Mouse (Mus musculus) liver, embryonic 15.5 days (tissue): ENCODE measurements around the gene Proser2. TPM values are rescaled to one million over a fixed set of nuclear protein-coding genes. Genes with fewer than 3 reads are reported as not detected.
A peak's percentile ranks its signal among the peaks of the same experiment; 100 is the strongest.

Experiments used
- ATAC-seq: fragments of 200-750 bp; cut with Nextera tagmentation; 2 replicates; pipeline ENCODE4 v1.8.0; 2017; ENCODE audit warnings: moderate number of reproducible peaks, mild to moderate bottlenecking, moderate library complexity; ENCODE audit not compliant: insufficient read depth
- H3K27ac ChIP-seq: fragments of 300-500 bp; sonication (generic); replicated peaks from 2 replicates; pipeline ENCODE4 v1.5.1; 2015; ENCODE audit warnings: mild to moderate bottlenecking, inconsistent platforms
- H3K27me3 ChIP-seq: fragments of 300-500 bp; sonication (generic); 2 replicates; pipeline ENCODE4 v1.6.1; 2015; ENCODE audit warnings: mild to moderate bottlenecking, inconsistent platforms
- H3K36me3 ChIP-seq: fragments of 300-500 bp; sonication (generic); replicated peaks from 2 replicates; pipeline ENCODE4 v1.6.1; 2015; ENCODE audit warnings: moderate library complexity, mild to moderate bottlenecking, inconsistent platforms
- H3K4me1 ChIP-seq: fragments of 300-500 bp; sonication (generic); replicated peaks from 2 replicates; pipeline ENCODE4 v1.6.1; 2015; ENCODE audit warnings: inconsistent platforms
- H3K4me2 ChIP-seq: fragments of 300-500 bp; sonication (generic); 2 replicates; pipeline ENCODE4 v1.6.1; 2015; ENCODE audit warnings: moderate library complexity, mild to moderate bottlenecking, inconsistent platforms
- H3K4me3 ChIP-seq: fragments of 300-500 bp; sonication (generic); replicated peaks from 2 replicates; pipeline ENCODE4 v1.5.1; 2015; ENCODE audit warnings: mild to moderate bottlenecking, inconsistent platforms
- H3K9ac ChIP-seq: fragments of 300-500 bp; sonication (generic); 2 replicates; pipeline ENCODE4 v1.6.1; 2015; ENCODE audit warnings: moderate library complexity, mild to moderate bottlenecking, inconsistent platforms
- H3K9me3 ChIP-seq: fragments of 300-500 bp; sonication (generic); replicated peaks from 2 replicates; pipeline ENCODE4 v1.6.1; 2016; ENCODE audit warnings: inconsistent platforms
- WGBS: fragments of 180-500 bp; shearing (Covaris S2); methylation state at CpG from one replicate; pipeline ENCODE4 v1.1.7; 2015; ENCODE audit warnings: mixed read lengths; ENCODE audit not compliant: insufficient replicate concordance; 5-methylcytosine and 5-hydroxymethylcytosine counted together
- polyA plus RNA-seq: library from polyadenylated mRNA; unstranded; fragments of >200 nt; fragmentation: Nextera tagmentation; extraction: Ambion mirVana; gene quantifications from 2 replicates; pipeline ENCODE4 v1.2.1, GENCODE M21; 2015

Proser2 gene
- polyA plus RNA-seq, 1 experiment from 2014 or later: 6.4 TPM

DNA sequence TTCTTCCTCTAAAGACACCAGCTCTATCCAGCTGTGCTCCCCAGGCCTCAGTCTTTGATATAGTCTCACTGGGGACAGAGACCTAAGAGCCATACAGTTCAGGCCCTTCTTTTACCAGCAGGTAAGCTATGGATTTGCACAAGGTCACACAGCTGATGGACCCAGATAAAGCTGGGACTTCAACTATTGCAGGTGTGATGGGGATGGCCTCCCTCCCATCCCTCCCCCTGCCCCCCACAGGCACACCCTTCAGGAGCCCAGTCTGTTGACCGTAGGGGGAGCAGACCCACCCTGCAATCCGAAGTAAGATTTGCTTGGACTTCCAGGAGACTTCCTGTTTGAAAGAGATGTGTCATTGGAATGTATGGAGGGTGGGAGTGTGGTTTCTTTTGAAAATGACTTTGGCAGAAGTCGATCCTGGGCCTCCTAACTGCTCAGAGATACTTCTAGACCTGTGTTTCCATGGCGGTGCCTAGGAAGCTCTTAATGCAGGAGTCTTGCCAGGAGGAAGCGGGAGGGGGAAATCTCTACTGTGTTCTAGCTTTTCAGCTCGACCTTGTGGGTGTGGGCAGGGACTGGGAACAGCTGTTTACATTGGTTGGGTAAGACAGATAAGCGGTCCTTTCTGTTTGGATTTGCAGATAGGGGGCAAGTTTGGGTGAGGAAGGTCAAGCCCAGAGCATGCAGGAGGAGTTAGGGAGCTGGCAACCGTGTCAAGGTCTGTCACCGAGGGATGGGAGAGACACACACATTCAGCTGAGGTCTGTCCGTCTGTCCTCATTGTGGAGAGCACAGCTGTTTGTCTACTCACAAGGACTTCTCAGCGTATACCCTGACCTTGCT is 58.2 kb downstream of the Proser2 start:
- H3K36me3 ChIP-seq: no peaks in the 10 kb centered on the region
- no peak overlapping the region for H3K4me2 ChIP-seq
- H3K4me3 ChIP-seq: no peak overlapping the region
- no peak overlapping the region for H3K9ac ChIP-seq
- 0 out of 2 replicates have a peak, but pooled peaks cover 4% of the 10 kb centered on the region for H3K27me3 ChIP-seq
- no peaks in the 10 kb centered on the region for H3K9me3 ChIP-seq
- H3K27ac ChIP-seq: 0 out of 2 replicates have a peak overlapping the region, but pooled peaks have one; percentile 38
- peaks cover 26% of the 10 kb centered on the region for H3K4me1 ChIP-seq
- peak; percentile 81 for ATAC-seq
- WGBS: 23% methylated on average over 11 of the region's 11 CpGs

DNA sequence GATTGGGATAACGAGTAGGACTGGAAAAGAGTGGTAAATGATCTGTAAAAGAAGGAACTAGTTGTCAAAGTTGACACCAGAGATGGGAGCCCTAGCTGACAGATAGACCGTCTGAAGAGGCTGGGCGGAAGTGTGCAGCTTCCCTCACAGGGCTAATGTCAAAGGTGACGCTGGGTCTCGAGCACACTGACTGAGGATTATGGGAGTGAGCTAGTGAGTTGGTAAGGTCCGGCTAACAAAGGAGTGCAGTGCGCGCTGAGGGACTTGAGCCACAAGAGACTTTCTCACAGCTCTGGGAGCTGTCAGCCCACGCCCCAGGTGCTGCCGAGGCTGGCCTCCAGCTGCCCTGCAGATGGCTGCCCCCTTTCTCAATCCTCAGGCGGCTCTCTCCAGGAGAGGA is 59.1 kb downstream of the Proser2 start:
- Histone ChIP-seq H3K9ac (no peak overlapping the region), H3K27ac (no peak overlapping the region), H3K4me3 (no peak overlapping the region)

DNA sequence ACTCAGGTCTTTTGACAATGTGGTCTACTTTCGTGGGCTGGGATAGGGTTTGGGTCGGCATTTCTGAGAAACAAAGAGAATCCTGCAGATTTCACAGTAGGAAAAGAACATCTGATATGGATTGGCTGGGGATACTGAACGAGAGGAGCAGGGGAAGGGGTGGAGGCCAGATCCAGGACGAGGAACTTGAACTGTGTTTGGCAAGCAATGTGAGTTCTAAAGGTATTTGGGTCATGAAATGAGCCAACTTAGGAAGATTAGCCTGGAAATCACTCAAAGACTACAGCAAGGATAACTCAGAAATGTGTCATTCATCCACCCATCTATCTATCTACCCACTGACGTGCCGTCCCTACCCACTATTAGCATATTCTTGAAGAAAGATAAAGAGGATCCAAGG is 62.7 kb downstream of the Proser2 start:
- 0 out of 2 replicates have a peak, but pooled peaks cover 4% of the 10 kb centered on the region for H3K27me3 ChIP-seq
- peaks cover 17% of the 10 kb centered on the region for H3K4me1 ChIP-seq
- no peak for ATAC-seq
- no peak overlapping the region for H3K9ac ChIP-seq
- no peak overlapping the region for H3K4me3 ChIP-seq
- H3K27ac ChIP-seq: no peak overlapping the region
- WGBS: 55% methylated on average over 6 of the region's 6 CpGs
- H3K36me3 ChIP-seq: no peaks in the 10 kb centered on the region
- H3K9me3 ChIP-seq: no peaks in the 10 kb centered on the region
- no peak overlapping the region for H3K4me2 ChIP-seq

More for the DNA sequence above, 59.1 kb downstream of the Proser2 start:
- no peak for ATAC-seq
- Histone ChIP-seq H3K27me3 (0 out of 2 replicates have a peak, but pooled peaks cover 4% of the 10 kb centered on the region), H3K4me1 (peaks cover 26% of the 10 kb centered on the region), H3K9me3 (no peaks in the 10 kb centered on the region), H3K4me2 (no peak overlapping the region), H3K36me3 (no peaks in the 10 kb centered on the region)
- 26% methylated on average over 11 of the region's 11 CpGs for WGBS

DNA sequence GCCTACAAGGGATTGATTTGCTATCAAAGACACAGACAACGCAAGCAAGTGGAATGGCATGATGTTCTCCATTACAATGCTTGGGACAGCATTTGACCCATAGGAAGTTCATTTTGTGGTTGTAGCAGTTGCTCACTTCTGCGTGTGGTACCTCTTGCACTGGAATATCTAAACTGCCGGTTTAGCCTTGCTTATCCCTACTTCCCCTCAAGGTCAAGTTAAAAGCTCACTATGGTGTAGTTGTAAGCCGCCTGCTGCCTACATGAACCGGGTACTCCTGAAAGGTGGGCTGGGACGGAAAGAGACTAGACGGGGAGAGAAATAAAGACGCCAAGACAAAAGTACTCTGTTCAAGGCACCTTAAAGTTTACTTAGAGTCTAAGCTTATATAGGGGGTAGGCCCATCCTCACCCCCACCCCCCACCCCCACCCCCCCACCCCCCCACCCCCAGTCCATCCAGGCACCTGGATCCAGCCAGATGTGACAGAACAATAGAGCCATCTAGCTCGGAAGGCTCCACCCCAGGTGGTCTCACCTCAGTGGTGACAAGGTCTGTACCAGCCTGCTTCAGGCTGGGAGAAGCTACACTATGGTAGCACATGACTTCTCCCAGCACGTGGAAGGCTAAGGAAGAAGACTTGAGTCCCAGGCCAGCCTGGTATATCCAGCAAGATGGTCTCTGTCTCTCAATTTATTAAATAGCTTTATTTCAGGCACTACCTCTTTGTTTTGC is 69.8 kb downstream of the Proser2 start:
- Histone ChIP-seq H3K9ac (no peak overlapping the region), H3K27ac (no peak overlapping the region), H3K9me3 (no peaks in the 10 kb centered on the region), H3K27me3 (no peaks in the 10 kb centered on the region), H3K4me2 (no peak overlapping the region), H3K36me3 (peaks cover 18% of the 10 kb centered on the region), H3K4me1 (no peaks in the 10 kb centered on the region), H3K4me3 (no peak overlapping the region)
- WGBS: 66% methylated on average over 10 of the region's 10 CpGs
- ATAC-seq: no peak

DNA sequence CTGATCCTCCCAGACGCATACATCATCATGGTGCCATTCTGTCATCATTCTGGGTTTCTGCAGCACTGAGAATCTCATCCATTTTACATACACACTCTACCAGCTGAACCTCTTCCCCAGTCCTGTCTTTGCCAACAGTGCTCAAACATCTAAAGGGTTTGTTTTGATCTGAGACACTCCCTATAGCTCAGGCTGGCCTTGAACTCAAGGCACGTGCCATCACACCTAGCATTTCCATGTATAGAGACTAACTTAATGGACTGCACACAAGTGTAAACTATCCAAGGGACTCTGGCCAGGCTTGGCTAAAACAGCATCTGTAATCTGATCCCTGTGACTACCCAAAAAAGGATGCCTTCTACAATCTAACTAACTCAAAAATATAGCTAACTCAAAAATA is 70.7 kb downstream of the Proser2 start:
- H3K36me3 ChIP-seq: peaks cover 22% of the 10 kb centered on the region

DNA sequence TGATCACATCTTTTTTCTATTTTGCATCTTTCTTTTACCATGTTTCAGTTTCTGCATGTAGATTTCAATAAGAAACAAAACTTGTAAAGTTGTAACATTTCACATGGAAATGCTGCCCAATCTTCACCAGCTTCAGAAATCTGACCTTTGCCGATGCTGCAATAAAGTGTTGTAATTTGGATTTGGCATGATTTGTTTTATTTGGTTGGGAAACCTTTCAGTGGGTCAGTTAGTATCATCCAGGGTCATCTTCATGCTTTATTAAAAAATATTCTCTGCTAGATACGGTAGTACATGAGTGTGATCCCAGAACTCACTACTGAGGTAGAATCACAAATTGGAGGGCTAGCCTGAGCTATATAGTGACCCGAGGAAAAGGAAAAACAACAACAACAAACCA is 73.5 kb downstream of the Proser2 start:
- Histone ChIP-seq H3K9ac (no peak overlapping the region), H3K4me1 (no peaks in the 10 kb centered on the region), H3K9me3 (no peaks in the 10 kb centered on the region), H3K27ac (no peak overlapping the region), H3K4me3 (no peak overlapping the region), H3K4me2 (no peak overlapping the region), H3K27me3 (no peaks in the 10 kb centered on the region), H3K36me3 (peaks cover 42% of the 10 kb centered on the region)
- WGBS: 83% methylated on average over 3 of the region's 3 CpGs
- ATAC-seq: no peak

More for the DNA sequence above, 70.7 kb downstream of the Proser2 start:
- Histone ChIP-seq H3K9me3 (no peaks in the 10 kb centered on the region), H3K9ac (no peak overlapping the region), H3K27me3 (no peaks in the 10 kb centered on the region), H3K4me3 (no peak overlapping the region), H3K4me1 (no peaks in the 10 kb centered on the region), H3K4me2 (no peak overlapping the region), H3K27ac (no peak overlapping the region)
- 65% methylated on average over 2 of the region's 2 CpGs for WGBS
- no peak for ATAC-seq

DNA sequence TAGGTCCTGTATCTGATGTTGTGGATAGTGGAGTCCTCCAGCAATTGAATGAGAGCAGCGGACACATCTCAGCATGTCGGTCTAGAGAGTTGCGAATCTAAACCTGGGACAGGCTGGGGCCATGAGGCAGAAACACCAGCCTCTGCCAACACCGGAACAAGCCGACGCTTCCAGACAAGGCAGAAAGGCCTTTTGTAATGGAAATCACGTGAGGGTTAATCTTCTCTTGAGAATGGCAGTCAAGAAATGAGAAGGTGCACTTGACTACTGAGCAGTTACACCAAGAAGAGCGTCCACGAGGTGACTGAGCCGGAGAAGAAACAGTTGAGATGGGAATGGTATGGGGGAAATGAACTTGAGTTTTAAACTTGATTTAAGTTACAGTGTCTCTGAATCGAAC is 74.5 kb downstream of the Proser2 start:
- Histone ChIP-seq H3K4me2 (no peak overlapping the region), H3K4me1 (no peaks in the 10 kb centered on the region), H3K9me3 (no peaks in the 10 kb centered on the region), H3K36me3 (peaks cover 52% of the 10 kb centered on the region), H3K27ac (no peak overlapping the region), H3K27me3 (no peaks in the 10 kb centered on the region), H3K9ac (no peak overlapping the region), H3K4me3 (no peak overlapping the region)
- ATAC-seq: no peak
- WGBS: 89% methylated on average over 11 of the region's 11 CpGs

DNA sequence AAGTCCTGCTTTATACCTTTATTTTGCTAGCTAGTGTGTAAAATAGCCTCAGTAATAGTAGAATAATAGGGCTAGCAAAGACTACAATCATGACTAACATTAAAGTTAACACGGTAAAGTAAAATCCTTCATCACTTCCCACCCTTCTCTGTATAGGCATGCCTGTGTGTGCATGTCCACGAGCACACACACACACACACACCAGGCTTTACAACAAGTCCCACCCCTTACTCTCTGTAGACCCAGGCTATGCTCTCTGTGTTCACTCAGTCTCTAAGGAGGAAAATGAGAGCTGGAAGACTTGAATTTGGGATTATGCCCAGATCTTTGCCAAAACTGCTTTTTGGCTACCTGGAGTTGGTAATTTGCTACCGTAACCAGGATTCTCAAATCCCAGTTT is 81.0 kb downstream of the Proser2 start:
- H3K4me2 ChIP-seq: no peak overlapping the region
- peaks cover 51% of the 10 kb centered on the region for H3K36me3 ChIP-seq
- H3K4me3 ChIP-seq: no peak overlapping the region
- 0 out of 2 replicates have a peak, but pooled peaks cover 7% of the 10 kb centered on the region for H3K4me1 ChIP-seq
- no peak overlapping the region for H3K9ac ChIP-seq
- H3K27ac ChIP-seq: no peak overlapping the region
- no peak for ATAC-seq
- no peaks in the 10 kb centered on the region for H3K9me3 ChIP-seq
- H3K27me3 ChIP-seq: no peaks in the 10 kb centered on the region
- 89% methylated on average over 3 of the region's 3 CpGs for WGBS

DNA sequence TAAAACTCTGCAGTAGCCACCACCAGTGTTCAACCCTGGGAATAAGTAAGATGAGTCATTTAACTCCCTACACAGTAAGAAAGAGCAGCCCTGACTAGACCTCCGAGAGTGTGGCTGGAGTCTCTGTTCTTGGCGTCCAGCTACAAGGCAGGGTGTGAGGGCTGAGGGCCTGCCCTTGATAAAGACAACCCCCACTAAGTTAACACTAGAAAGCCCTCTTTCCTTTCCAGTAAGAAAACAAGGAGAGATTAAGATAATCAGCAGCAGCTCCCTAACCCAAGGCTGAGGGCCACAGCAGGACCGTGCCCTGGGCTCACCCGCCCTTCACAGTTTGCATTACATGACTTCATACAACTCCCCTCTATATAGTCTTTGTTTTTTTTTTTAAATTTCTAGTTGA is 81.4 kb downstream of the Proser2 start:
- no peak for ATAC-seq
- H3K4me1 ChIP-seq: 0 out of 2 replicates have a peak, but pooled peaks cover 7% of the 10 kb centered on the region
- H3K27me3 ChIP-seq: no peaks in the 10 kb centered on the region
- no peaks in the 10 kb centered on the region for H3K9me3 ChIP-seq
- no peak overlapping the region for H3K4me3 ChIP-seq
- 52% methylated on average over 4 of the region's 4 CpGs for WGBS
- H3K27ac ChIP-seq: no peak overlapping the region
- peaks cover 48% of the 10 kb centered on the region for H3K36me3 ChIP-seq
- H3K9ac ChIP-seq: no peak overlapping the region
- no peak overlapping the region for H3K4me2 ChIP-seq
